Mouse (Mus musculus): ENCODE measurements around the gene Armcx4. TPM values are rescaled to one million over a fixed set of nuclear protein-coding genes. Genes with fewer than 3 reads are reported as not detected.
A peak's percentile ranks its signal among the peaks of the same experiment; 100 is the strongest.
"Not testable (repeated sequence)": the region's sequence is repeated elsewhere in the genome, so short reads cannot be mapped to it uniquely, and the experiment has no call there.

Armcx4 gene
- polyA plus RNA-seq, 1 experiment from 2014 or later, result 1.2 TPM

- H3K27me3 ChIP-seq (replicated peaks; ENCODE audit: control insufficient read depth, insufficient read depth, low read length), result 0 out of 2 replicates have a peak, but pooled peaks cover 3% of the 10 kb centered on the region
- TF ChIP-seq CTCF (IDR thresholded peaks at IDR 0.05; ENCODE audit: low read depth), result no peak
- H3K36me3 ChIP-seq (ENCODE audit: control insufficient read depth, insufficient read depth), result no peaks in the 10 kb centered on the region; the same call in 1 of the 2 replicates
- no peak overlapping the region for H3K27ac ChIP-seq (ENCODE audit: low read depth, low read length)
- H3K4me2 ChIP-seq (replicated peaks; ENCODE audit: low read depth), result no peak overlapping the region
- no peak overlapping the region for H3K4me3 ChIP-seq (ENCODE audit: low read depth, low read length)
- ATAC-seq, result no peak
- H3K9me3 ChIP-seq (ENCODE audit: control insufficient read depth), result no peaks in the 10 kb centered on the region
- H3K9ac ChIP-seq (ENCODE audit: low read depth, low read length), result no peak overlapping the region
- no peaks in the 10 kb centered on the region for H3K4me1 ChIP-seq (replicated peaks; ENCODE audit: control insufficient read depth, insufficient read depth, low read length)
- 89% methylated on average over 10 of the region's 10 CpGs for WGBS
Observed at GRCm38 (mm10) chrX:134690871-134691539, 4.7 kb downstream of the Armcx4 start.

GRCm38 (mm10) chrX:134691540-134691935, 5.2 kb downstream of the Armcx4 start:
- Histone ChIP-seq H3K4me3 (ENCODE audit: low read depth, low read length) (no peak overlapping the region), H3K4me2 (replicated peaks; ENCODE audit: low read depth) (no peak overlapping the region), H3K27ac (ENCODE audit: low read depth, low read length) (no peak overlapping the region), H3K9ac (ENCODE audit: low read depth, low read length) (no peak overlapping the region), H3K9me3 (ENCODE audit: control insufficient read depth) (no peaks in the 10 kb centered on the region), H3K27me3 (replicated peaks; ENCODE audit: control insufficient read depth, insufficient read depth, low read length) (0 out of 2 replicates have a peak, but pooled peaks cover under 1% of the 10 kb centered on the region), H3K36me3 (ENCODE audit: control insufficient read depth, insufficient read depth) (no peaks in the 10 kb centered on the region; the same call in 1 of the 2 replicates), H3K4me1 (replicated peaks; ENCODE audit: control insufficient read depth, insufficient read depth, low read length) (no peaks in the 10 kb centered on the region)
- ATAC-seq, result no peak
- WGBS, result 90% methylated on average over 2 of the region's 2 CpGs
- no peak for TF ChIP-seq CTCF (IDR thresholded peaks at IDR 0.05; ENCODE audit: low read depth)

GRCm38 (mm10) chrX:134716863-134717262, 30.5 kb downstream of the Armcx4 start:
- Histone ChIP-seq H3K4me2 (replicated peaks; ENCODE audit: low read depth) (no peak overlapping the region), H3K4me1 (replicated peaks; ENCODE audit: control insufficient read depth, insufficient read depth, low read length) (no peaks in the 10 kb centered on the region), H3K4me3 (ENCODE audit: low read depth, low read length) (no peak overlapping the region), H3K27ac (ENCODE audit: low read depth, low read length) (no peak overlapping the region), H3K9me3 (ENCODE audit: control insufficient read depth) (no peaks in the 10 kb centered on the region), H3K9ac (ENCODE audit: low read depth, low read length) (no peak overlapping the region), H3K27me3 (replicated peaks; ENCODE audit: control insufficient read depth, insufficient read depth, low read length) (no peaks in the 10 kb centered on the region), H3K36me3 (ENCODE audit: control insufficient read depth, insufficient read depth) (no peaks in the 10 kb centered on the region)
- 54% methylated on average over 3 of the region's 3 CpGs for WGBS
- no peak for TF ChIP-seq CTCF (IDR thresholded peaks at IDR 0.05; ENCODE audit: low read depth)
- ATAC-seq, result no peak

- Histone ChIP-seq H3K4me2 (replicated peaks; ENCODE audit: low read depth) (peak within 1 kb of the TSS; percentile 71), H3K4me3 (ENCODE audit: low read depth, low read length) (peak within 1 kb of the TSS; percentile 46), H3K9ac (ENCODE audit: low read depth, low read length) (peak within 1 kb of the TSS; percentile 40; the same call in 1 of the 2 replicates), H3K36me3 (ENCODE audit: control insufficient read depth, insufficient read depth) (no peaks in the 10 kb centered on the region), H3K27me3 (replicated peaks; ENCODE audit: control insufficient read depth, insufficient read depth, low read length) (no peaks in the 10 kb centered on the region), H3K27ac (ENCODE audit: low read depth, low read length) (peak within 1 kb of the TSS; percentile 36), H3K4me1 (replicated peaks; ENCODE audit: control insufficient read depth, insufficient read depth, low read length) (no peaks in the 10 kb centered on the region), H3K9me3 (ENCODE audit: control insufficient read depth) (no peaks in the 10 kb centered on the region)
- peak; percentile 43 for TF ChIP-seq CTCF (IDR thresholded peaks at IDR 0.05; ENCODE audit: low read depth)
- WGBS, result 21% methylated on average over 16 of the region's 16 CpGs
- peak; percentile 81 for ATAC-seq
Observed at GRCm38 (mm10) chrX:134717752-134718308, 31.5 kb downstream of the Armcx4 start, which contains the start of gene Armcx1. TSS of gene Armcx1 (plus strand) at chrX:134717963.

- 21% methylated on average over 14 of the region's 14 CpGs for WGBS
- Histone ChIP-seq H3K4me2 (replicated peaks; ENCODE audit: low read depth) (peak overlapping the region; percentile 71), H3K27me3 (replicated peaks; ENCODE audit: control insufficient read depth, insufficient read depth, low read length) (no peaks in the 10 kb centered on the region), H3K27ac (ENCODE audit: low read depth, low read length) (no peak overlapping the region), H3K36me3 (ENCODE audit: control insufficient read depth, insufficient read depth) (no peaks in the 10 kb centered on the region), H3K9ac (ENCODE audit: low read depth, low read length) (peak overlapping the region; percentile 40; the same call in 1 of the 2 replicates), H3K4me3 (ENCODE audit: low read depth, low read length) (peak overlapping the region; percentile 46), H3K4me1 (replicated peaks; ENCODE audit: control insufficient read depth, insufficient read depth, low read length) (no peaks in the 10 kb centered on the region), H3K9me3 (ENCODE audit: control insufficient read depth) (no peaks in the 10 kb centered on the region)
- peak; percentile 74 for ATAC-seq
- no peak for TF ChIP-seq CTCF (IDR thresholded peaks at IDR 0.05; ENCODE audit: low read depth)
Observed at GRCm38 (mm10) chrX:134718524-134718923, 32.2 kb downstream of the Armcx4 start.

GRCm38 (mm10) chrX:134723762-134724161, 37.4 kb downstream of the Armcx4 start:
- not testable (repeated sequence) for H3K9ac ChIP-seq (ENCODE audit: low read depth, low read length); H3K4me2 ChIP-seq (replicated peaks; ENCODE audit: low read depth); H3K9me3 ChIP-seq (ENCODE audit: control insufficient read depth); H3K27ac ChIP-seq (ENCODE audit: low read depth, low read length); ATAC-seq; H3K4me3 ChIP-seq (ENCODE audit: low read depth, low read length); H3K27me3 ChIP-seq (replicated peaks; ENCODE audit: control insufficient read depth, insufficient read depth, low read length); H3K36me3 ChIP-seq (ENCODE audit: control insufficient read depth, insufficient read depth); H3K4me1 ChIP-seq (replicated peaks; ENCODE audit: control insufficient read depth, insufficient read depth, low read length)
- 44% methylated on average over 1 of the region's 2 CpGs for WGBS
